Mouse (Mus musculus) liver, postnatal 0 days (tissue): ENCODE measurements at regions not wholly inside any gene's neighbourhood (a gene's known extent, or its start where the extent isn't known, plus 50 kb on each side); places are given as distances from the start of the nearest gene placed in this dataset.

Source experiments
- CTCF ChIP-seq: sonication (generic); IDR thresholded peaks from 2 replicates; pipeline ENCODE4 v1.5.1; 2016; ENCODE audit warnings: antibody characterized with exemption, low read depth
- EP300 ChIP-seq: IDR thresholded peaks from 2 replicates; pipeline ENCODE4 v1.6.1; 2016; ENCODE audit warnings: antibody characterized with exemption, low read depth, mild to moderate bottlenecking

DNA sequence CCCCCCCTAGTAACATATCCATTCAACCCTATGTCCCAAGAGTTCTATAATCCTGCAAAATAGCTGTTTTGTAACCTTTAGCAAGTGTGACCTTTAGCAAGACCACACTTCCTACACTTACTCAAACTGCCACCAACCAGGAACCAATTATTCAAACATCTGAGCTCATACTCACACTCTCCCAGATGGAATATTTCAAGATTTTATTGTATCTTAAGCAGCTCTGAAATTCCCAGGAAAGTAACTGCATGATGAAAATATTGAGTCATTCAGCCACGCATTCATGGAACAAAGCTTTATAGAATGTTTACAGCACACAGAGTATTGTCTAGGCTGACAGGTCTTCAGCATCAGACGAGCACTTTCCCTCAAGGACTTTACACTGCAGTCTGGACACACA is 171.9 kb downstream of the Gpam start:
- TF ChIP-seq CTCF (no peak), EP300 (no peak)
